Mouse (Mus musculus): Measurements from ENCODE around the gene Arl4d.
"Not testable (repeated sequence)": the region's sequence is repeated elsewhere in the genome, so short reads cannot be mapped to it uniquely, and the experiment has no call there.

GRCm38 (mm10) chr11:101628733-101629417, 36.5 kb upstream of the Arl4d start:
- not testable (repeated sequence) for TF ChIP-seq CTCF, EP300 (IDR thresholded peaks at IDR 0.05)

Data from lung, postnatal 0 days (tissue).